Mouse (Mus musculus) heart, embryonic 11.5 days (tissue): ENCODE measurements around the gene Selenoo. TPM values are rescaled to one million over a fixed set of nuclear protein-coding genes. Genes with fewer than 3 reads are reported as not detected.

ENCODE experiments used
- ATAC-seq: fragments of 200-750 bp; cut with Nextera tagmentation; replicated peaks from 2 replicates; pipeline ENCODE4 v1.8.0; 2017; ENCODE audit warnings: moderate library complexity; ENCODE audit not compliant: insufficient number of reproducible peaks, low FRiP score, low TSS enrichment
- H3K27ac ChIP-seq: fragments of 300-500 bp; sonication (generic); 2 replicates; pipeline ENCODE4 v1.5.1; 2014; ENCODE audit warnings: mild to moderate bottlenecking, low read depth, low read length
- H3K27me3 ChIP-seq: fragments of 300-500 bp; sonication (generic); 2 replicates; pipeline ENCODE4 v1.6.1; 2014; ENCODE audit warnings: mild to moderate bottlenecking, low read length, mixed read lengths; ENCODE audit not compliant: control insufficient read depth, insufficient read depth
- H3K36me3 ChIP-seq: fragments of 300-500 bp; sonication (generic); 2 replicates; pipeline ENCODE4 v1.6.1; 2014; ENCODE audit warnings: mild to moderate bottlenecking, low read length, moderate library complexity, mixed read lengths; ENCODE audit not compliant: control insufficient read depth, insufficient read depth
- H3K4me1 ChIP-seq: fragments of 300-500 bp; sonication (generic); 2 replicates; pipeline ENCODE4 v1.6.1; 2014; ENCODE audit warnings: low read length; ENCODE audit not compliant: control insufficient read depth, insufficient read depth
- H3K4me2 ChIP-seq: fragments of 300-500 bp; sonication (generic); 2 replicates; pipeline ENCODE4 v1.6.1; 2014; ENCODE audit warnings: mild to moderate bottlenecking, moderate library complexity
- H3K4me3 ChIP-seq: fragments of 300-500 bp; sonication (generic); 2 replicates; pipeline ENCODE4 v1.5.1; 2014; ENCODE audit warnings: low read depth, low read length
- H3K9ac ChIP-seq: fragments of 300-500 bp; sonication (generic); 2 replicates; pipeline ENCODE4 v1.6.1; 2014; ENCODE audit warnings: mild to moderate bottlenecking, low read depth, low read length, moderate library complexity
- H3K9me3 ChIP-seq: fragments of 300-500 bp; sonication (generic); replicated peaks from 2 replicates; pipeline ENCODE4 v1.6.1; 2016; ENCODE audit warnings: low read length; ENCODE audit not compliant: control insufficient read depth
- WGBS: fragments of 180-500 bp; shearing (Covaris S2); extraction: QIAGEN DNeasy Blood & Tissue Kit; methylation state at CpG from one replicate; pipeline ENCODE4 v1.1.7; 2014; ENCODE audit not compliant: insufficient replicate concordance; 5-methylcytosine and 5-hydroxymethylcytosine counted together
- polyA plus RNA-seq: library from polyadenylated mRNA; unstranded; fragments of >200 nt; fragmentation: Nextera tagmentation; extraction: Ambion mirVana; gene quantifications from 2 replicates; pipeline ENCODE4 v1.2.1, GENCODE M21; 2014

Selenoo gene
- polyA plus RNA-seq, 1 experiment from 2014 or later = 9.5 TPM

DNA sequence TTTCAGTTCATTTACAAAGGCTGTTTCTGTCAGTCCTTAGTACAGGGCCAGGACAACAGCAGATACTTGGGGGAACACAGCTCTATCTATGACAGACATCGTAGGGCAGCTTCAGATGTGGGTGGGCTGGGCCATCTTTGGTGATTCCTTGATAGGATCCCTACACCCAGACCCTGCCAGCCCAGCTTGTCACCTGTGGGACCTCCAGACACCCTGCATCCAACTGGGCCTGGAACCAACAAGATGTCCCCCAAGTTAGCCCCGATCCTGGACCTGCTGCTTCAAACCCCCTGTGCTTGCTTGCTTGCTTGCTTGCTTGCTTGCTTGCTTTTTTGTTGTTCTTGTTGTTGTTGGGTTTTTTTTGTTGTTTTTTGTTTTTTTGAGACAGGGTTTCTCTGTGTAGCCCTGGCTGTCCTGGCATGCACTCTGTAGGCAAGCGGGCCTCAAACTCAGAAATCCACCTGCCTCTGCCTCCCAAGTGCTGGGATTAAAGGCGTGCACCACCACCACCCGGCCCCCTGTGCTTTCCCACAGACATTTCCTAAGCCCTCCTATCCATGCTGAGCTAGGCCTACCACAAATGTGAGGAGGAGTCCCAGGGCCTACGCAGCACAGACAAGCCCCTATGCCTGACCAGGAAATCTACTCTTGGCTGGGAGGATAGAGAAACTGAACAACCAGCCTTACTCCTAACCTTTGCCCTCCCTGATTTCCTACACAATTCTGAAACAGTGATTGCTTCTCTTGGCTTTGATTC lies 26.9 kb upstream of the Selenoo start:
- ATAC-seq = no peak
- H3K36me3 ChIP-seq = no peaks in the 10 kb centered on the region
- H3K4me2 ChIP-seq = no peak overlapping the region
- 86% methylated on average over 6 of the region's 6 CpGs for WGBS
- no peaks in the 10 kb centered on the region for H3K9me3 ChIP-seq
- peaks cover 49% of the 10 kb centered on the region for H3K27me3 ChIP-seq
- H3K4me1 ChIP-seq = no peaks in the 10 kb centered on the region
- no peak overlapping the region for H3K27ac ChIP-seq
- no peak overlapping the region for H3K9ac ChIP-seq
- H3K4me3 ChIP-seq = no peak overlapping the region

DNA sequence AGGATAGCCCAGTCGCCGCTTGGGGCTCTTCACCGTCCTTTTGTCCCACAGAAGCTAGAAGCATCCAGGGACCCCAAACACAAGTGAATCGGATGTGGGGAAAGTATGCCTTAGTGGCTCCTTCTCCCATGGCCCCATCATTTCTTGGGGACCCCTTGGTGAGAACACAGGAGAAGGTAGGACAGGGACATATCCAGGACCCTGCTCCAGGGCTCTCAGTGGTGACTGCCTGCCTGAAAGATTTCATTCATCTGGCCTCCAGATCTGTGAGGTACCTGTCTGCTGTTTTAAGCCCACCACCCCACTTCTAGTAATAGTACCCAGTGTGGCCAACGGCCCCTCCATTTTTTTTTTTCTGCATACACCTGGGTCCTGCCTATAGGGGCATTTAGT lies 26.4 kb upstream of the Selenoo start:
- Histone ChIP-seq H3K4me2 (no peak overlapping the region), H3K4me1 (peaks cover 3% of the 10 kb centered on the region; the same call in 1 of the 2 replicates), H3K4me3 (no peak overlapping the region), H3K9me3 (no peaks in the 10 kb centered on the region), H3K27ac (no peak overlapping the region), H3K9ac (no peak overlapping the region), H3K27me3 (peaks cover 55% of the 10 kb centered on the region), H3K36me3 (no peaks in the 10 kb centered on the region)
- ATAC-seq = no peak
- WGBS = 81% methylated on average over 5 of the region's 5 CpGs

DNA sequence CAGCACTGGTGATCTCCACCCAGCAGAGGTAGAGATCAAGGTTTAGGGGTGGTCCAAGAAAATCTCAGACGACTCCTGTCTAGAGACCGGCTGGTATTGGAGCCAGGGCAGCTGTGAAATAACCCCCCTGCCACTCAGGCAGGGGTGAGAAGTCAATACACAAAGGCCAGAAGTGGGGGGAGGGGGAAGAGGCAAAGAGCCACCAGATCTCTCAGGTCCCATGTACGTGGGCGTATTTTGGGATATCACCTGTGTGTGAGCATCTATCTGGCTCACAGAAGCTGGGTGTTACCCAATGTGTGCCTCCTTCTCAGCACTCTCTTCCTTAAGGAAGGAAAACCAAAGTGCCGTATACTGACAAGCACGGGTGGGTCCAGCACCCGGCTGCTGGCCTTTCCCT lies 25.9 kb upstream of the Selenoo start:
- H3K4me3 ChIP-seq = no peak overlapping the region
- no peak for ATAC-seq
- no peak overlapping the region for H3K27ac ChIP-seq
- no peaks in the 10 kb centered on the region for H3K36me3 ChIP-seq
- 72% methylated on average over 7 of the region's 7 CpGs for WGBS
- H3K27me3 ChIP-seq = peaks cover 60% of the 10 kb centered on the region
- H3K4me2 ChIP-seq = no peak overlapping the region
- H3K4me1 ChIP-seq = peaks cover 3% of the 10 kb centered on the region; the same call in 1 of the 2 replicates
- H3K9me3 ChIP-seq = no peaks in the 10 kb centered on the region
- no peak overlapping the region for H3K9ac ChIP-seq

DNA sequence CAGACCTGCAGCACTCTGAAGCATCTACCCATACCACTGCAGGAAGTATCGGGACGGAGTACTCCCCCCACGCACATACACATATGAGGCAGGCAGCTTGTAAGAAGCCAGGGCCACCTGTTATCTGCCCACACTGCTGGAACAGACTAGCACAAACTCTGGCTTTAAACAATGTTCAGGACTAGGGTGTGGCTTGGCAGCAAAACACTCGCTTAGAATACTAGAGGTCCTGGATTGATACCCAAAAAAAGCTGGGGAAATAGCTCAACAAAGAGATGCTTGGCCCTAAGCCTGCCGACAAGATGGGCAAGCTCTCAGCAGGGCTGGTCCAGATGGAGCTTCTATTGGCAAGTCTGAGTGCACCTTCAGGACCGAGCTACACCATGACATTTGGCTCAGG lies 25.3 kb upstream of the Selenoo start:
- no peak for ATAC-seq
- H3K9ac ChIP-seq = no peak overlapping the region
- no peaks in the 10 kb centered on the region for H3K9me3 ChIP-seq
- no peak overlapping the region for H3K4me3 ChIP-seq
- H3K27ac ChIP-seq = no peak overlapping the region
- no peak overlapping the region for H3K4me2 ChIP-seq
- no peaks in the 10 kb centered on the region for H3K36me3 ChIP-seq
- H3K27me3 ChIP-seq = peaks cover 60% of the 10 kb centered on the region
- peaks cover 6% of the 10 kb centered on the region; the same call in 1 of the 2 replicates for H3K4me1 ChIP-seq
- 75% methylated on average over 6 of the region's 6 CpGs for WGBS

DNA sequence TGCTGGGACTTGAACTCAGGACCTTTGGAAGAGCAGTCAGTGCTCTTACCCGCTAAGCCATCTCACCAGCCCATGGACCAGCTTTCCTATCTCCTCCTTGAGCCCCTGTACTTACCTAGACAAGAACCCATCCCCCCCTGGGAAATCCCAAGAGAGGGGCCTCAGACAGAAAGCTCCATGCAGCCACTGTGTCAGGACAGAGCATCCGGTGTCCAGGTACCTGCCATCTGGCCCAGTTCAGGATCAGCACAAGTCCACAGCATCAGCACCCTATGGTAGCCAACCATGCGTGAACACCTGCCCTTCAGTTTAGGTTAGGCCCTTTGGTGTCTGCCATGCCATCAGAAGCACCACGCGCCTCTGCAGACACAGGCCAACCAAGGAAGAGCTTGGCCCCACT lies 24.0 kb upstream of the Selenoo start:
- ATAC-seq = no peak
- no peak overlapping the region for H3K27ac ChIP-seq
- H3K4me3 ChIP-seq = no peak overlapping the region
- H3K4me1 ChIP-seq = peaks cover 8% of the 10 kb centered on the region; the same call in 1 of the 2 replicates
- no peak overlapping the region for H3K9ac ChIP-seq
- H3K9me3 ChIP-seq = no peaks in the 10 kb centered on the region
- H3K36me3 ChIP-seq = no peaks in the 10 kb centered on the region
- peaks cover 65% of the 10 kb centered on the region for H3K27me3 ChIP-seq
- no peak overlapping the region for H3K4me2 ChIP-seq
- 83% methylated on average over 5 of the region's 5 CpGs for WGBS

DNA sequence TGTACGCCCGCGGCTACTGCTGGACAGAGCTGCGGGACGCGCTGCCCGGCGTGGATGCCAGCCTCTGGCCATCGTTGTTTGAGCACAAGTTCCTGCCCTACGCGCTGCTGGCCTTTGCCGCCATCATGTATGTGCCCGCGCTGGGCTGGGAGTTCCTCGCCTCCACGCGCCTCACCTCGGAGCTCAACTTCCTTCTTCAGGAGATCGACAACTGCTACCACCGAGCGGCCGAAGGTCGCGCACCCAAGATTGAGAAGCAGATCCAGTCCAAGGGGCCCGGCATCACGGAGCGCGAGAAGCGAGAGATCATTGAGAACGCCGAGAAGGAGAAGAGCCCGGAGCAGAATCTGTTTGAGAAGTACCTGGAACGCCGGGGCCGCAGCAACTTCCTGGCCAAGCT lies 21.3 kb upstream of the Selenoo start:
- WGBS = 23% methylated on average over 35 of the region's 35 CpGs
- no peaks in the 10 kb centered on the region for H3K36me3 ChIP-seq
- H3K9me3 ChIP-seq = no peaks in the 10 kb centered on the region
- H3K27me3 ChIP-seq = peaks cover 52% of the 10 kb centered on the region
- no peak overlapping the region for H3K27ac ChIP-seq
- ATAC-seq = no peak
- peak overlapping the region; percentile 60 for H3K4me2 ChIP-seq
- H3K4me1 ChIP-seq = peaks cover 8% of the 10 kb centered on the region; the same call in 1 of the 2 replicates
- H3K9ac ChIP-seq = 0 out of 2 replicates have a peak overlapping the region, but pooled peaks have one; percentile 28
- peak overlapping the region; percentile 34 for H3K4me3 ChIP-seq

DNA sequence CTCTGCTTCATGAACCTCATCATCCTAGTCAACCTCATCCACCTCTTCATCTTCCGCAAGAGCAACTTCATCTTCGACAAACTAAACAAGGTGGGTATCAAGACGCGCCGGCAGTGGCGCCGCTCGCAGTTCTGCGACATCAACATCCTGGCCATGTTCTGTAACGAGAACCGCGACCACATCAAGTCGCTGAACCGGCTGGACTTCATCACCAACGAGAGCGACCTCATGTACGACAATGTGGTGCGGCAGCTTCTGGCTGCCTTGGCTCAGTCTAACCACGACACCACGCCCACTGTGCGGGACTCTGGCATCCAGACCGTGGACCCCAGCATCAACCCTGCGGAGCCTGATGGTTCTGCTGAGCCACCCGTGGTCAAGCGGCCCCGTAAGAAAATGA lies 20.7 kb upstream of the Selenoo start:
- ATAC-seq = no peak
- no peak overlapping the region for H3K9ac ChIP-seq
- H3K4me1 ChIP-seq = peaks cover 8% of the 10 kb centered on the region
- H3K4me2 ChIP-seq = peak overlapping the region; percentile 60
- no peaks in the 10 kb centered on the region for H3K9me3 ChIP-seq
- H3K27ac ChIP-seq = no peak overlapping the region
- H3K4me3 ChIP-seq = no peak overlapping the region
- peaks cover 51% of the 10 kb centered on the region for H3K27me3 ChIP-seq
- WGBS = 20% methylated on average over 26 of the region's 26 CpGs
- H3K36me3 ChIP-seq = no peaks in the 10 kb centered on the region

DNA sequence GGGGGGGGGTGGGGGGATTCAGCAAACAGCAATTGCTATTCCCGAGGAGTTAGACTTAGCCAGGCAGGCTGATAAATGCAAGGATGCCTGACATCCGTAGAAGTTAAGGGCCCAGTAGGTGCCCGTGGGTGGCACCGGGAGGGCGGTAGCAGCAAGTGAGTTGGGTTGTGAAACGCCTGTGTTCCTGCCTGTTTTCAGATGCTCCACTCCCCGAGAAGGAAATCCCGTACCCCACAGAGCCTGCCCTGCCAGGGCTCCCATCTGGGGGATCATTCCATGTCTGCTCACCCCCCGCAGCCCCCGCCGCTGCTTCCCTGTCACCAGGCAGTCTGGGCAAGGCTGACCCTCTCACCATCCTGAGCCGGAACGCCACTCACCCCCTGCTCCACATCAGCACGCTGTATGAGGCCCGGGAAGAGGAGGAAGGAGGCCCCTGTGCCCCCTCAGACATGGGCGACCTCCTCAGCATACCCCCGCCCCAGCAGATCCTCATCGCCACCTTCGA lies 19.5 kb upstream of the Selenoo start:
- H3K9me3 ChIP-seq = no peaks in the 10 kb centered on the region
- H3K27ac ChIP-seq = no peak overlapping the region
- H3K4me2 ChIP-seq = no peak overlapping the region
- no peaks in the 10 kb centered on the region for H3K36me3 ChIP-seq
- H3K4me3 ChIP-seq = no peak overlapping the region
- H3K27me3 ChIP-seq = peaks cover 49% of the 10 kb centered on the region
- H3K9ac ChIP-seq = no peak overlapping the region
- WGBS = 68% methylated on average over 19 of the region's 19 CpGs
- ATAC-seq = no peak
- peaks cover 18% of the 10 kb centered on the region for H3K4me1 ChIP-seq

DNA sequence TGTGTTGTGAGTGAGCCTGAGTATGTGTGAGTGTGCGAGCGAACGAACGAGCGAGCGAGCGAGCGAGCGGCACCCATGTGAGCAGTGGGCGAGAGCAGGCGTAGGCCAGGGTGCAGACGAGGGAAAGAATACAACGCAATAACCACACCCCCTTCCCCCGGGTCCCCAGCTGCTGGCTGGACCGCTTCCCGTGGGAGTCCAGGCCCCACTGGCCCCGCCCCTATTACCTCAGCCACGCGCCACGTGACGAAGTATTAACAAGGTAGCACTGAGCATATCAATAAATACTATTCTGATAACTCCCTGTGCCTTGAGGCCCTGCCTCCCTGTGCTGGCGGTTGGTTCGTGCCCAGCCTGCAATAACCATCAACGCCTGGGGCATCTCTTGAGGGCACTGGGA lies 18.3 kb upstream of the Selenoo start:
- ATAC-seq = no peak
- Histone ChIP-seq H3K36me3 (no peaks in the 10 kb centered on the region), H3K4me1 (peaks cover 24% of the 10 kb centered on the region), H3K9me3 (no peaks in the 10 kb centered on the region), H3K9ac (no peak overlapping the region), H3K4me3 (no peak overlapping the region), H3K4me2 (no peak overlapping the region), H3K27ac (no peak overlapping the region), H3K27me3 (peaks cover 47% of the 10 kb centered on the region)
- WGBS = 75% methylated on average over 24 of the region's 24 CpGs
